Comparison of ENCODE assay signal across 8 mouse cellular contexts in the genomic region with DNA sequence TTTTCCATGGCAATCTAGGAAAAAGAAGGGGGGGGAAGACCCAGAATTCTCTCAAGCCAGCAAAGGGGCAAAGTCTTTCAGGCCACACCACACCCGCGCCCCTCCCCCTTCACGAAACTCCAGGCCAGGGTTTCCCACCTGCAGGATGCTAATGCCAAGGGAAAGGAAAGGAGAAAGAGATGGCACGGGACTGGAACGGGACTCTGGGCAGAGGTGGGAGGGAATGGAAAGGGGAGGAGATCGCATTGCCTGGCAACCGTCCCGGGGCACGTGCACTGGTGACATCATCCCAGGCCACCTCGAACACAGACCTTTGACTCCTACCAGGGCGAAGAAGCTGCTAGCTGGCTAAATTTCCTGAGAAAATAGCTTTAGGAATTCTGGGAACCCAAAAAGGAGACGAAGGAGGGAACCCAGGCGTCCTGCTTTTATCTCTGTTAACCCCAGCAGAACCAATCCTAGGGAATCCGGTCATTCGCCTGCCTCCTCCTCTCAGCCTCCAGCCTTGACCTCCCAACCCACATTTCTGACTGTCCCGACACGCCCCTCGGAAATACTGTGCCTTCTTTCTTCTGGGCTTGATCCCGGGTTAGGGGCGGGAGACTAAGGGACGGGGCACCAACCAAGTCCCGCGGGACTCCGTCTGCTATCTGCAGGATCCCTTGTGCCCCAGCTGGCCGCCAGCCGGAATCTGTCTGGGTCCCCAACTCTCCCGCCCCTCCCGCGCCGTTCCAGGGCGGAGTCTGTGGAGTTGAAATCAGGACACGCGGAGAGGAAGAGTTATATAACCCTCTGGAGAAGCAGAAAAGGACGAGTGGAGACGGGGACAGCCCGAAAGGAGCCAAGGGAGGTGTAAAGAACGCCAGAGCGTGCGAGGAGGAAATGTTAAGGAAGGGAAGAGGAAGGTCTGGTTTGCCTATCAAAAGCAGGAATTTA. TPM values are rescaled to one million over a fixed set of nuclear protein-coding genes. Genes with fewer than 3 reads are reported as not detected.
A peak's percentile ranks its signal among the peaks of the same experiment; 100 is the strongest.
DNase-seq lines count a peak whose midpoint lies in the region; ATAC-seq and TF ChIP-seq lines count a peak whose summit lies in the region.

No protein-coding gene starts in this region.

- H3K9me3 ChIP-seq in heart, embryonic 10.5 days = no peaks in the 10 kb centered on the region
- no peaks in the 10 kb centered on the region for H3K9me3 ChIP-seq in kidney, embryonic 14.5 days (ENCODE audit: control insufficient read depth, low read length)
- H3K9me3 ChIP-seq in limb, embryonic 15.5 days = no peaks in the 10 kb centered on the region
- no peaks in the 10 kb centered on the region for H3K9me3 ChIP-seq in midbrain, embryonic 16.5 days (replicated peaks; ENCODE audit: control insufficient read depth, low read length, poor library complexity, severe bottlenecking)

- under 1% methylated on average over 39 of the region's 39 CpGs for WGBS in heart, embryonic 10.5 days
- WGBS in kidney, embryonic 14.5 days = under 1% methylated on average over 39 of the region's 39 CpGs
- WGBS in limb, embryonic 15.5 days = under 1% methylated on average over 39 of the region's 39 CpGs
- under 1% methylated on average over 39 of the region's 39 CpGs for WGBS in midbrain, embryonic 16.5 days

- no peak; the same call in 1 of the 2 replicates for TF ChIP-seq POLR2A in bone marrow macrophage, adult 2 months (IDR thresholded peaks at IDR 0.05; ENCODE audit: borderline replicate concordance, low read depth, low read length)
- TF ChIP-seq POLR2A in embryonic fibroblast, embryonic 13.5 days (IDR thresholded peaks at IDR 0.05; ENCODE audit: low read depth, low read length) = peak; percentile 95

- DNase-seq in 416B (ENCODE audit: low read depth) = peak; percentile 96
- peak; percentile 97 for DNase-seq in heart, embryonic 10.5 days (ENCODE audit: low spot score)
- DNase-seq in spleen, postnatal 10 days (ENCODE audit: low spot score in 2 of 2) = peak; percentile 40 to 82

- peak overlapping the region; percentile 67 for H3K4me3 ChIP-seq in bone marrow macrophage, adult 2 months (ENCODE audit: insufficient read depth, low read length)
- H3K4me3 ChIP-seq in embryonic fibroblast, embryonic 13.5 days (ENCODE audit: insufficient read depth, low read length) = peak overlapping the region; percentile 52
- peak overlapping the region; percentile 86 for H3K4me3 ChIP-seq in heart, embryonic 10.5 days
- H3K4me3 ChIP-seq in kidney, embryonic 14.5 days (ENCODE audit: low read length) = peak overlapping the region; percentile 84
- H3K4me3 ChIP-seq in limb, embryonic 15.5 days = peak overlapping the region; percentile 62
- peak overlapping the region; percentile 67 for H3K4me3 ChIP-seq in midbrain, embryonic 16.5 days (ENCODE audit: low read depth, low read length)

- H3K27me3 ChIP-seq in heart, embryonic 10.5 days (ENCODE audit: insufficient read depth, poor library complexity, severe bottlenecking) = peaks cover 23% of the 10 kb centered on the region
- H3K27me3 ChIP-seq in kidney, embryonic 14.5 days (ENCODE audit: control insufficient read depth, insufficient read depth, low read length) = peaks cover 22% of the 10 kb centered on the region
- peaks cover 22% of the 10 kb centered on the region for H3K27me3 ChIP-seq in limb, embryonic 15.5 days
- H3K27me3 ChIP-seq in midbrain, embryonic 16.5 days (ENCODE audit: control insufficient read depth, insufficient read depth, low read depth, low read length) = peaks cover 19% of the 10 kb centered on the region

- peaks cover 27% of the 10 kb centered on the region for H3K4me1 ChIP-seq in bone marrow macrophage, adult 2 months (ENCODE audit: control insufficient read depth, insufficient read depth, low read length)
- H3K4me1 ChIP-seq in embryonic fibroblast, embryonic 13.5 days (ENCODE audit: control insufficient read depth, insufficient read depth, low read length) = peaks cover 4% of the 10 kb centered on the region
- H3K4me1 ChIP-seq in heart, embryonic 10.5 days = peaks cover 83% of the 10 kb centered on the region
- peaks cover 59% of the 10 kb centered on the region for H3K4me1 ChIP-seq in kidney, embryonic 14.5 days (ENCODE audit: control insufficient read depth, insufficient read depth, low read length)
- H3K4me1 ChIP-seq in limb, embryonic 15.5 days = peaks cover 72% of the 10 kb centered on the region
- peaks cover 49% of the 10 kb centered on the region for H3K4me1 ChIP-seq in midbrain, embryonic 16.5 days (ENCODE audit: control insufficient read depth, insufficient read depth, low read length)

- peak overlapping the region; percentile 69 for H3K9ac ChIP-seq in kidney, embryonic 14.5 days (ENCODE audit: low read depth, low read length)
- H3K9ac ChIP-seq in limb, embryonic 15.5 days = peak overlapping the region; percentile 42
- peak overlapping the region; percentile 57 for H3K9ac ChIP-seq in midbrain, embryonic 16.5 days (ENCODE audit: low read depth, low read length)

- peaks cover 7% of the 10 kb centered on the region for H3K36me3 ChIP-seq in heart, embryonic 10.5 days
- H3K36me3 ChIP-seq in kidney, embryonic 14.5 days (ENCODE audit: control insufficient read depth, insufficient read depth, low read length) = peaks cover 7% of the 10 kb centered on the region
- H3K36me3 ChIP-seq in limb, embryonic 15.5 days = peaks cover 3% of the 10 kb centered on the region; the same call in 1 of the 2 replicates
- H3K36me3 ChIP-seq in midbrain, embryonic 16.5 days (ENCODE audit: control insufficient read depth, insufficient read depth, low read length) = no peaks in the 10 kb centered on the region

- peak overlapping the region; percentile 95 for H3K4me2 ChIP-seq in kidney, embryonic 14.5 days (replicated peaks; ENCODE audit: low read depth, low read length)
- H3K4me2 ChIP-seq in limb, embryonic 15.5 days = peak overlapping the region; percentile 94
- peak overlapping the region; percentile 65 for H3K4me2 ChIP-seq in midbrain, embryonic 16.5 days (ENCODE audit: low read length)

- no peak for TF ChIP-seq CTCF in bone marrow macrophage, adult 2 months (IDR thresholded peaks at IDR 0.05; ENCODE audit: low read depth, low read length)
- TF ChIP-seq CTCF in embryonic fibroblast, embryonic 13.5 days (IDR thresholded peaks at IDR 0.05; ENCODE audit: borderline replicate concordance, insufficient read depth, low read length) = no peak

- ATAC-seq in kidney, embryonic 14.5 days (ENCODE audit: low FRiP score, low TSS enrichment) = peak; percentile 37
- peak; percentile 37 for ATAC-seq in limb, embryonic 15.5 days (ENCODE audit: insufficient number of reproducible peaks, low FRiP score, low TSS enrichment, low read depth)
- peak; percentile 38 for ATAC-seq in midbrain, embryonic 16.5 days

- H3K27ac ChIP-seq in bone marrow macrophage, adult 2 months (ENCODE audit: insufficient read depth, low read depth, low read length) = peak overlapping the region; percentile 84
- peak overlapping the region; percentile 97 for H3K27ac ChIP-seq in embryonic fibroblast, embryonic 13.5 days (ENCODE audit: insufficient read depth, low read length)
- peak overlapping the region; percentile 98 for H3K27ac ChIP-seq in heart, embryonic 10.5 days
- H3K27ac ChIP-seq in kidney, embryonic 14.5 days (ENCODE audit: low read depth, low read length) = peak overlapping the region; percentile 96
- peak overlapping the region; percentile 98 for H3K27ac ChIP-seq in limb, embryonic 15.5 days
- peak overlapping the region; percentile 99 for H3K27ac ChIP-seq in midbrain, embryonic 16.5 days (ENCODE audit: low read length)

RNA-seq across cellular contexts. Expression of gene Kdm6b, which starts 4.2 kb away (rescaled TPM):
- 8.1 and 9.3 TPM in 2 replicates for polyA plus RNA-seq in bone marrow macrophage, adult 2 months (2012; ENCODE audit: insufficient read depth, insufficient read length, missing spikeins)
- polyA plus RNA-seq in embryonic fibroblast, embryonic 13.5 days (2011; ENCODE audit: insufficient read length, low read depth, missing spikeins) = 31.8 and 33.4 TPM in 2 replicates
- polyA plus RNA-seq in heart, embryonic 10.5 days (2016; fragmentation: Nextera tagmentation; extraction: Ambion mirVana) = 20.9 and 26.9 TPM in 2 replicates
- 36.1 and 37.4 TPM in 2 replicates for polyA plus RNA-seq in kidney, embryonic 14.5 days (2014; fragmentation: Nextera tagmentation; extraction: Ambion mirVana)
- 30.8 and 32.0 TPM in 2 replicates for polyA plus RNA-seq in limb, embryonic 15.5 days (2015; fragmentation: Nextera tagmentation; extraction: Ambion mirVana)
- 36.4 and 39.0 TPM in 2 replicates for polyA plus RNA-seq in midbrain, embryonic 16.5 days (2015; fragmentation: Nextera tagmentation; extraction: Ambion mirVana)

RNA-seq across cellular contexts. Expression of gene Tmem88, which starts 19.7 kb away (rescaled TPM):
- polyA plus RNA-seq in bone marrow macrophage, adult 2 months (2012; ENCODE audit: insufficient read depth, insufficient read length, missing spikeins) = not detected in 2 replicates
- 9.1 and 10.3 TPM in 2 replicates for polyA plus RNA-seq in embryonic fibroblast, embryonic 13.5 days (2011; ENCODE audit: insufficient read length, low read depth, missing spikeins)
- polyA plus RNA-seq in heart, embryonic 10.5 days (2016; fragmentation: Nextera tagmentation; extraction: Ambion mirVana) = 38.9 and 52.5 TPM in 2 replicates
- polyA plus RNA-seq in kidney, embryonic 14.5 days (2014; fragmentation: Nextera tagmentation; extraction: Ambion mirVana) = 36.8 and 39.6 TPM in 2 replicates
- polyA plus RNA-seq in limb, embryonic 15.5 days (2015; fragmentation: Nextera tagmentation; extraction: Ambion mirVana) = 18.8 and 20.4 TPM in 2 replicates
- polyA plus RNA-seq in midbrain, embryonic 16.5 days (2015; fragmentation: Nextera tagmentation; extraction: Ambion mirVana) = 5.2 and 5.9 TPM in 2 replicates

RNA-seq across cellular contexts. Expression of gene Cyb5d1, which starts 22.3 kb away (rescaled TPM):
- 22.5 and 23.2 TPM in 2 replicates for polyA plus RNA-seq in bone marrow macrophage, adult 2 months (2012; ENCODE audit: insufficient read depth, insufficient read length, missing spikeins)
- polyA plus RNA-seq in embryonic fibroblast, embryonic 13.5 days (2011; ENCODE audit: insufficient read length, low read depth, missing spikeins) = 51.0 and 51.7 TPM in 2 replicates
- 27.4 and 31.8 TPM in 2 replicates for polyA plus RNA-seq in heart, embryonic 10.5 days (2016; fragmentation: Nextera tagmentation; extraction: Ambion mirVana)
- 11.1 and 23.9 TPM in 2 replicates for polyA plus RNA-seq in kidney, embryonic 14.5 days (2014; fragmentation: Nextera tagmentation; extraction: Ambion mirVana)
- 30.2 and 36.6 TPM in 2 replicates for polyA plus RNA-seq in limb, embryonic 15.5 days (2015; fragmentation: Nextera tagmentation; extraction: Ambion mirVana)
- 27.1 and 28.9 TPM in 2 replicates for polyA plus RNA-seq in midbrain, embryonic 16.5 days (2015; fragmentation: Nextera tagmentation; extraction: Ambion mirVana)

RNA-seq across cellular contexts. Expression of gene Naa38, which starts 22.4 kb away (rescaled TPM):
- polyA plus RNA-seq in bone marrow macrophage, adult 2 months (2012; ENCODE audit: insufficient read depth, insufficient read length, missing spikeins) = 69.8 and 73.7 TPM in 2 replicates
- polyA plus RNA-seq in embryonic fibroblast, embryonic 13.5 days (2011; ENCODE audit: insufficient read length, low read depth, missing spikeins) = 75.6 and 81.1 TPM in 2 replicates
- polyA plus RNA-seq in heart, embryonic 10.5 days (2016; fragmentation: Nextera tagmentation; extraction: Ambion mirVana) = 158 and 165 TPM in 2 replicates
- polyA plus RNA-seq in kidney, embryonic 14.5 days (2014; fragmentation: Nextera tagmentation; extraction: Ambion mirVana) = 172 and 221 TPM in 2 replicates
- polyA plus RNA-seq in limb, embryonic 15.5 days (2015; fragmentation: Nextera tagmentation; extraction: Ambion mirVana) = 143 and 144 TPM in 2 replicates
- 86.2 and 89.6 TPM in 2 replicates for polyA plus RNA-seq in midbrain, embryonic 16.5 days (2015; fragmentation: Nextera tagmentation; extraction: Ambion mirVana)

RNA-seq across cellular contexts. Expression of gene Chd3, which starts 48.5 kb away (rescaled TPM):
- 134 and 137 TPM in 2 replicates for polyA plus RNA-seq in bone marrow macrophage, adult 2 months (2012; ENCODE audit: insufficient read depth, insufficient read length, missing spikeins)
- 175 and 199 TPM in 2 replicates for polyA plus RNA-seq in embryonic fibroblast, embryonic 13.5 days (2011; ENCODE audit: insufficient read length, low read depth, missing spikeins)
- 15.8 and 26.5 TPM in 2 replicates for polyA plus RNA-seq in heart, embryonic 10.5 days (2016; fragmentation: Nextera tagmentation; extraction: Ambion mirVana)
- 56.7 and 59.7 TPM in 2 replicates for polyA plus RNA-seq in kidney, embryonic 14.5 days (2014; fragmentation: Nextera tagmentation; extraction: Ambion mirVana)
- polyA plus RNA-seq in limb, embryonic 15.5 days (2015; fragmentation: Nextera tagmentation; extraction: Ambion mirVana) = 77.4 and 89.3 TPM in 2 replicates
- polyA plus RNA-seq in midbrain, embryonic 16.5 days (2015; fragmentation: Nextera tagmentation; extraction: Ambion mirVana) = 82.8 and 86.1 TPM in 2 replicates

Comparison
In these comparisons a context has a peak if more than half of its experiments do, and no peak if none do; other contexts are left out.
1. Peak in every context shown above with its lines: DNase-seq, ATAC-seq, H3K4me3 ChIP-seq and H3K27ac ChIP-seq.